Mouse (Mus musculus) olfactory bulb, adult 2 months (tissue): Measurements from ENCODE around the gene Ptgir.

Experiments
- CTCF ChIP-seq: fragments of 200-500 bp; IDR thresholded peaks from 2 replicates; pipeline ENCODE4 v1.5.1; 2012; ENCODE audit warnings: low read depth, mild to moderate bottlenecking, low read length, moderate library complexity; ENCODE audit not compliant: insufficient read depth
- POLR2A ChIP-seq: fragments of 200-500 bp; IDR thresholded peaks from 2 replicates; pipeline ENCODE4 v1.6.1; 2012; ENCODE audit warnings: mild to moderate bottlenecking, low read depth, low read length, moderate library complexity; ENCODE audit not compliant: insufficient read depth

- TF ChIP-seq CTCF (no peak), POLR2A (no peak)
Observed at GRCm38 (mm10) chr7:16885905-16886304, 20.4 kb upstream of the Ptgir start.
